Mouse (Mus musculus) adrenal gland, adult (tissue): ENCODE results near the gene Ppfibp2.

Experiments used
- DNase-seq, 2 experiments: peaks; one replicate each; pipeline ENCODE4 v3.0.0; 2022 to 2023; ENCODE audit warnings: low spot score in 1 of 2; ENCODE audit not compliant: inconsistent age in 2 of 2

Ppfibp2 gene

DNA sequence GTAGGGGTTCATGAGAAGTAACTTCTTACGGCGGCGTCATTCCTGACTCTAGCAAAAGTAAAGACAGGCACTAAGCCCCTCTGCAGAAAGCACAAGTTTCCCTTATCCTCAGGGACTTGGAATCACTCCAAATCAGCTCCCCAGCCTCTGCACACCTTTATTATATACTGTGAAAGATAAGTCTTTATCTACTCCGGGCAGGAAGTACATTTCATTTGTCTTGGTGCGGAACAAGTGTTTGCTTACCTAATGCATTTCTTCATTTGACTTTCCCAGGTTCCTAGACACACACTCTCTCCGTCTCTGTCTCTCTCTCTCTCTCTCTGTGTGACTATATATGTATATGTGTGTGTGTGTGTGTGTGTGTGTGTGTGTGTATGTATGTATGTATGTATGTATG is 68.6 kb downstream of the Ppfibp2 start:
- no peak for DNase-seq

DNA sequence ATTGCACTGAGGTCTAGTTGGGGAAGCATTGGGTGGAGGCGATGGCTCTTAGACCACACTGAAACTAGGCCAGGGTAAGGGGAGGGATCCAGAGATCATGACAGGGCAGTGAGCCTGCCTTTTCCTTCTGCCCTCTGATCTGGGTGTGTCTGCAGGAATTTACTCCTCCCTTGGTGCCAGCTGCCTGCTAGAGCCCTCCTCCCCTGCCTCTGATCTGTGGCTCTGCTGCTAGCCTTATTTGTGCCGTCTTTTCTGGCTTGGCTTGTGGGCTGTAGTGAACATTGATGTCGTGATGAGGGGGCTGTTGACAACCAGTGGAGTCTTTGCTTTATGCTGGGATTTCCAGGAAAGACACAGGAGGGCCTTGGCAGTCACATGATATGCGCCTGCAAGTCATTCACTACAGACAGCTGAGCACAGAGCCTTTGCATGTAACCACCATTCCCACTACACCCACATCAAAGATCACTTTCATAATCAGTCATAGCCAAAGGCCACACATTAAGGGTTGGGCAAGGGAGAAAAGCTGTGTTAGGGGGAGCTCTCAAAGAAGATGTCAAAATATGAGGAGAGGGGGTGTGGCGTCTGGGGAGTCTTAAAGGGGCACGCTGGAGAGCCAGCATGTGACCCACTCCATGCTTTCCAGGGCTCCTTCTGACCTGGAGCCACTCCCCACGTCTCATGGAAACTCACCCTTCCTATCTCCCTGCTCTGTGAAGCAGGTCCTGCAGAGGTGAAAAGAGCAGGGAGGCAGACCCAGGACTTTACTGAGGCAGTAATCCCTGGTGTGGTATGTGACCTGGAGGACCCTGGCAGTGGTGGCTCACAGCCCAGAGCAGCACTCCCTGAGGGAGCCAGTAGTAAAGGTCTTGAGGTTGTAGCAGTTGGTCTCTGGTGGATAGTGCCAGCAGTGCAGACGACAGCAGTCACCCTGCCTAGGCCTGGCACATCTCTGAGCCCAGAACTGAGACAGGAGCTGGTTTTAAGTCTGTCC is 69.4 kb downstream of the Ppfibp2 start:
- peak in 1 of 2 experiments; percentile 38 for DNase-seq

DNA sequence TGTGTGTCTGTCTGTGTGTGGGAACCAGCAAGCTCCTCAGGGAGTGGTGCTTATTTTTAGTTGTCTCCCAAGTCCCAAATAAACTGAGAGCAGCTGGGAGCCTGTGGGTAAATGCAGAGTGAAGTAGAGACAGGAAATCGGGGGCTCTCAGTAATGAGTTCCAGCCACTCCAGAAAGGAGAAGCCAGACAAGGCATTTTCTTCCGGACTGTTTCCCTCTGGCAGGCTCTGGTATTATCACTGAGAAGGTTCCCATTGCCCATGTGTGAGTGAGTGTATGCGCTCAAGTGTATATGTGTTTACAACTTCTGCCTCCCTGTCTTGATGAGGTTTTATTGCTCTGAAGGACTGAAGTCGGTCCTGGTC is 70.2 kb downstream of the Ppfibp2 start:
- DNase-seq, result no peak

DNA sequence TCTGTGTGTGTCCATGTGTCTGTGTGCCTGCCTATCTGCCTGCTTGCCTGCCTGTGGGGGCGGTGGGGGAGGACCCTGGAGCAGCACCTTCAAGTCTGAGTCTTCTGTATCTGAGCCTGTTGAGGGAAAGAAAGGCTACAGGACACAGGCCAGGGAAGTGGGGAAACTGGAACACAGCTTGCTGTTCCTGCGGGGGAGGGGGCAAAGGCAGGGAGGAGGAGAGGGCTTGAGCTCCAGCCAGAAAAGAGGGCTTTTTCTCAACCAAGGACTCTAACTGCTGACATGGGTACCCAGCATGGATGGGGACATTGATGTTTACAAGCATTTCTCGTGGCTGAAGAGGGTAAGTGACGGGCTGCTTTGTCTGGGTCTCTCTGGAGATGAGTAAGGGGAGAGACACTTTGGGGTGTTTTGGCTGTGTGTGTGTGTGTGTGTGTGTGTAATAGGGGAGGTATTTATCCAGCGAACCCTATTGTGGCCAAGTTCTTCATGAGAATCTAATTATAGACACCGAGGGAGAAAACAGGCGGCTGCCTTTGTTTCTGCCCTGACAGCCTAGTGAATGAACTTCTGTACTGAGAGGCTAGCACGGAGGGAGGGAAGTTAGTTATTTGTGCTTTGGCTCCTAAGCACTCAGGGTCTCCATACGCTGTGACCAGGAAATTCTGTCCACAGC is 70.7 kb downstream of the Ppfibp2 start:
- DNase-seq, result peak in 1 of 2 experiments; percentile 55

DNA sequence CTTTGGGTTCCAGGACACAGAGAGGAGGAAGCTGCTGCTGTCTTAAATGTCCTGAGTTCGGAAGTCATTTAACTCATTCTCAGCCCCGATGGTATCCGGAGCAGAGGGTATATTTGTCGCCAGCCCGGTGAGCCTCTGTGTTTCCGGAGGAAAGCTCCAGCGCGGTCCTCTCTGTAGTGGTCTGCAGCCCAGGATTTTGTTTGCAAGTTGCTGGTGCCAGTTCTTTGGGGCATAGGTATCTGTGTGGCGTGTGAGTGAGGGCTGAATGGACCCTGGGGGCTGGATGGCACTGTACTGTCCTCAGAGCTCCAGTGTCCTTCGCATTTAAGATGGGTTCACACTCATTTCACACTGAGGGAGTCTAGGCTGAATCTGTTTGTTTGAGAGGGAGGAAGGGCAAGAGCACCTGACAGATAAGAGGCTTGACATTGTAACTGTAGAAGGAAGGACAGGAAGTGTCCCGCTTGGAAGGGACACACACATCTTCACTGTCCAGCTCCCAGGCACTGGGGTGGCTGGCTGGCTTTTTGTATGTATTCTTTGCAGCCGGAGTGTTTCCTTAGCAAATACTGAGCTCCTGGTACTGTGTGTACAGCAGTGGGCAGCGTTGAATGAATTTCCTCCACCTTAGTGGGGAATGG is 71.4 kb downstream of the Ppfibp2 start:
- peak in 1 of 2 experiments; percentile 40 for DNase-seq

DNA sequence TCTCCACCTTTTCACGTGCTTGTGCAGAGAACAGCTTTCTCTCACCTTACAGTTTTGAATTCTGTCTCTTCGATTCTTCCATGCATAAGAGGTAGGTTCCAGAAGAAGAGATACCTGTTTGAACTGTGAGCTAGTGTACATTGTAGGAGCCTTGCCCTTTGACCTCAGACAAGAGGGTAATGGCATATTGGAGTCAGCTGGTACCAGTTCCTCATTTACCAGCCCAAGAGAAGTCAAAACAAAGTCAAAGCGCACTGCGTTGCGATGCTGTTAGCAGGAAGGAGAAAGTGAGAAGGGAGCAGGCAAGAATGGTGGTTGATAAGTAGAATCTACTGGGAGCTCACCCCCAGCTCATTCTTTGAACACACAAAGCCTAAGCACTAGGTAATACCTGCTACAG is 73.5 kb downstream of the Ppfibp2 start:
- no peak for DNase-seq

DNA sequence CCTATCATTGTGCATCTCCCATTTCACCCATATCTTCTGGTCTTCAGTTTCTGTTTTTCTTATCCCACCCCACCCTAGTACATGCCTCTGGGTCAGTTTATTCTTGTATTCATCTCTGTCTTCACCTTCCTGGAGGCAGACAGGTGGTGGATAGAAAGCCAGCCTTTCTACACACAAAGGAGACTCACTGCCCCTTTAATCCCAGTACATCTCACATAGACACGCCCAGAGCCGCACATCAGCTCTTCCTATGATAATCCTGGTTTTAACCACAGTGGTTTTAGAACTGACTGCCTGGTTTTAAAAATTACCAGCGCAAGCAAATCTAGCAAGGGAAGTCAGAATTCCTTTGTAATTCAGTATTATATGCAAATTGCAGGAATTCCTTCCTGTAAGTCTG is 80.2 kb downstream of the Ppfibp2 start:
- no peak for DNase-seq

DNA sequence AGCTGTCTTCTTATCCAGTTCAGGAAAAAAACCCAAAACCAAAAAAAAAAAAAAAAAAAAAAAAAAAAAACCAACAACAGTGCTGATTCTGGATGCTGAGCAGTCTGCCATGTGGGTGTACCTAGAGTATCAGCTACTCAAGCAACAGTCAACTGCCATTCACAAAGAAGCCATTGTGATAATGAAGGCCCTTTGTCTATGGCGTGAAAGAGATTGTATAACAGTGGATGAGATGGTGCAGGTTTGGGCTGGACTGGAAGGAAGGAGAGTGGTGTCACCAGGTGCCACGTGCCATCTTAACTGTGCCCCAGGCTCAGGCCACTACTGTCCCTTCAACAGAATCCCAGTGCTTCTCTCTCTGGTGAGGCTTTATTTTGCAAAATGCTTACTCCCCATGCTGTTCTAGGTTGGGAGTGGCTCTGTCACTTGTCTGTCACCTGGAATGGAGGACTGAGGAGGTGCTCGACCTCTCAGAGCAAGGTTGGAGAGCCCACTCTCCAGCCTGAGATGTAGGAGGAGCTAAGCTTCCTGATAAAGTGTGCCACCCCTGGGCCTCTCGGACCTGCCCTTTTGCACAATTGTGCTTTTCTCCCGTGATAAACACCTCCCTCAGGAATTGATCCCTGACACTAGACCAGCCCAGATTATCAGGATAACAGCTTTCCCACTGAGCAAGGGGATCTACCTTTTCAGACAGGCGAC is 85.3 kb downstream of the Ppfibp2 start:
- DNase-seq, result no peak

DNA sequence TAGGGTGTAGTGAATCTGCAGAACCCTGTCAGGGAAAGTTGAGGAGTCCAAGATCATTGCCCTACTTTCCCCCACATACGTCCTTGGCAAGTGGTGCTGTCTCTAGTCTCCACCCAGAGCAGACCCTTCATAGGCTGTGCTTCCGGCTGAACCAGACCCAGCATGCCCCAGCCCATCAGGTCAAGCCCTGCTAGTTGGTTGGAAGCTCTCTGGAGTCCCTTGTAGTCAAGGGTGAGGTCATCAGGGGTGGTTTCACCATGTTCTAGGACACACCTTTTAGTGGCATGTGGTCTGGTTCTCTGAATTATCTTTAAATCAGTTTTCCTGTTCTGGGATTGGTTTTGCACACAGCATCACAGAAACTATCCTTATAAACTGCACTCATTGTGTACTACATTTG is 86.3 kb downstream of the Ppfibp2 start:
- DNase-seq, result no peak

DNA sequence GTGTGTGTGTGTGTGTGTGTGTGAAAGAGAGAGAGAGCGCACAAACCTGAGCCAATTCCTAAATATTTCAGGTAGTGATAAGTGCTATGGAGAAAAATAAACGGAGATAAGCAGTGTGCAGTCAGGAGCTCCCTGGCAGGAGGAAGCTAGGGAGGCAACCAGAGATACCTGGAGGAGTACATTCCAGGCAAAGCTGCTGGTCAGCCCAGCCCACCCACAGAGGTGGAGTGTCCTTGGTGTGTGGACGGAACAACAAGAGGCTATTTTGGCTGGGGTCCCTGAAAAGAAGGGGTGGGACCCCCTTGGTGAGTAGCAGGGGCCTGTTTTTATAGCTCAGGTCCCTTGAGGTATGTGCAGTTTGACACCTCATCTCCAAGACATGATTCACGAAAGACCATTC is 88.2 kb downstream of the Ppfibp2 start:
- DNase-seq, result no peak

DNA sequence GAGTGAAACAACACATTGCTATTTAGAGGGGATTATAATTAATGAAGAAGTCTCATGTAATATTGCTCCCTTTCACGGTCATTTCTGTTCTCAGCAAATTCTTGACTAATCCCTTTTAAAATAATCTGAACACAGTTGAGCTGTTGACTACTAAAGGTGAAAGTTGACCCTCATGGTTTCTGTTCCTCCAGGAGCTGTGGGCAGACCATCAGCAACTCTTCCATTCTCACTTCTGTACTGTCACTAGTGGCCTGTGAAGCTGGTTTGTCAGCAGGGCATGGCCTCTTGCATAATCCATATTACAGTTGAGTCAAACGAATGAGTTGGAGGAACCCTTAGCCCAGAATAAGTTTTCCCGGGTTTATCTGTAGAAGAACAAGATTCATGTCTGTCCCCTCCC is 88.6 kb downstream of the Ppfibp2 start:
- DNase-seq, result no peak

DNA sequence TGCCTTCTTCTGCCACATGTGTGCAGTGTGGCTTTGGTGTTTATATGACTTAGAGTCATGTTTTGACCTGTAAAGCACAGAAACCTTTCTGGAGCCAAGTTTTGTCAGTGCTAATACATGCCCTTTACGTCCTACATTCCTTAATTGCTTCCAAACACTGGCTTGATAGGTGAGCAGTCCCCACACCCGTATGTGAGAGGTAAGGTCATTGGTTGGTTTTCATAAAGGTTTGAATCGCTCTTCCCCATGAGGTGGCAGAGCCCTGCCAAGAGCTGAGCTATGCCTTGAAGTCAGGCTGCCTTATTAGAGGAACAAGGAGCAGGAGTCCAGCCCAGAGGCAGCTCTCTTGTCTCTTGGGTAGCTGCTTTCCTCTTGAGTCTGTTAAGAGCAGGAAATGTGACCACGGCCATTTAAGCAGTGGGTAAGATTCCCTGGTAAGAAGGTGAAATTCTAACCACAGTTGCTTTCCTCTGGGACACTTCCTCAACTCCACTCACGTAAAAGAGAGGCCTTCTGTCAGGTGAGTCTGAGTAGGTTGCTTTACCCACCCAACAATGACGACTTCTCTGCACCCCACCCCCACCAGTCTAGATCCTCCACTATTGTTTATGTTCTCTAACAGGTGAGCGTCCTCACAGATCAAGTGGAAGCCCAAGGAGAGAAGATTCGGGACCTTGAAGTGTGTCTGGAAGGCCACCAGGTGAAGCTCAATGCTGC is 90.4 kb downstream of the Ppfibp2 start:
- DNase-seq, result no peak

DNA sequence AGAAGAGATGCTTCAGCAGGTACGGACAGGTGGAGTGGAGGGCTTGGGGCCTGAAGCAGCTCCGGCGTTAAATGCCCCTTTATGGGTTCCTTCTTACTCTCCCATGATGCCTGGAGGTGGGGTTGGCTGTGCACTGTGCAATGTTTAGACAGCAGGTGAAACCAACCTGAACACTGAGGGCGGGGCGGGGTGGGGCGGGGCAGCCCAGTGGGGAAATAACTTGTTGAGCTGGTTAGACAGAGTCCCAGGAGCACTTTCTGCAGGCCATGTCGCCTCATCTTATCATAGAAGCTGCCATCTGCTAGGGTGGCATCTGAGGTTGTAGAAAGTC is 90.9 kb downstream of the Ppfibp2 start:
- DNase-seq, result no peak

DNA sequence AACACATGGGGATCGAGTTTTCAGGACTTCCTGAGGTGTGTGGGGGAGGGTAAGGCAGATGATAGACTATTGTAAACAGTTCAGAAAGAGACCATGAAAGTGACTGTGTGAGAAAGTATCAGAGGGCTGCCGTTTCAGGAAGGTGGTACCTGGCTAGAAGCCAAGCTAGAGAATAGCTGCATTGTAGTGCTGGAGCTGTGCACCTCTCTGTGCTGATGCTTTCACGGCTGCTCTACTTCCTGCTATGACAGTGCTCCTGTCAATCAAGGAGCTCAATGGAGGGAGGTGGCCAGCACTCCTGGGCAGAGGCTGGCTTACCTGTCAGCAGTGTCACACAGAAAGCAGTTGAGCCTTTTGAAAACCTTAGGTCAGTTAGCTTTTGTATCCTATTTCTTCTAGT is 92.4 kb downstream of the Ppfibp2 start:
- no peak for DNase-seq

DNA sequence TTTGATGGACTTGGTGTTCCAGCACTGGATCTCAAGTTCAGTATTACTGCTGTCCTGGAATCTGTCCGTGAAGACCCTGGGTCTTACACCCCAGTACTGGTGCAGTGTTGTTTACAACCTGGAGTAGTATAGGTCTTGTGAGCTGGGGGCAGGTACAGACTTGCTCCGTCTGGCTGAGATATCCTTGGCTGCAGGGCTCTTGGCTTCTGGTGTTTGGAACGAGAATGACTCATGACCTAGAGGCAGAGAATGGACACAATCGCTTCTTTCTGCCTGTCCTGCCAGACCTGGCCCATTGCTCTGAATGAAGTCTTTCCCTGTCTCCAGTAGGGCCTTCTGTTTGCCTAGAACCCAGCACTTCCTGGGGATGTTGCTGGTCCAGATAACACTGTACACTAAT is 93.0 kb downstream of the Ppfibp2 start:
- no peak for DNase-seq

DNA sequence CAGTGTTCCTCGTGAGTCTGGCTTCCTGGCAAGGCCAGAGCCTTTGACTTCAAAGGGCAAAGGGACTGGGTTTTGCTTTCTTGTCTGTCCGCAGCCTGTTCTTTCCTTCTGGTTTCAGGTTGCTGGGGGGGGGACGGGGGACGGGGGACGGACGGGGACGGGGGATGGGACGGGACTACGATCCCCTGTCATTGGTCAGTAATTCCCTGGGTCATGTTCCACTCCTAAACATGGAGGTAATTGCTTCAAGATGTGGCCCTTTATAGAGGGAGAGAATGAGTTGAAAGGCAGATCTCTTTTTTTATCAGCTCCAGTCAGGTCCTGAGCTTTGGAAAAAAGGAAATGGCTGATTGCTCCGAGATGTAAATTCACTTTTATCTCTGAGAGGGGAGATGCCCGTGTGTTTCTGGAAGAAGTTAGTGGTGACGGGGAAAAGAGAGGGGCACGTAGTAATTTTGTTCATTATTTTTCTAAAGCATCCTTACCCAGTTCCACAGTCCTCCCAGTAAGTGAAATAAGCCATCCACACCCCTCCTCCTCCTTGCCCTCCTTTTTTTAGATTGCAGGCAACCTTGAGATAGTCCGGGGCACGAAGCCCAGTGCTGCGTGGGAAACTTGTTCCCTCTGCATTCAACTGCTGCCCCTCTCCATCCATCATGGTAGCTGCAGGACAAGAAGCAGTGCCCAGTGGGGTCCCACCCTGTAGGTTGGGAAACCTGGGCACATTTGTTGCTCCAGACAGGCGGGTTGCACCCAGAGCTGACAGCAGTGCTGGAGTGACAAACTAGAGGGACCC is 95.6 kb downstream of the Ppfibp2 start:
- peak; percentile 42 to 76 for DNase-seq

DNA sequence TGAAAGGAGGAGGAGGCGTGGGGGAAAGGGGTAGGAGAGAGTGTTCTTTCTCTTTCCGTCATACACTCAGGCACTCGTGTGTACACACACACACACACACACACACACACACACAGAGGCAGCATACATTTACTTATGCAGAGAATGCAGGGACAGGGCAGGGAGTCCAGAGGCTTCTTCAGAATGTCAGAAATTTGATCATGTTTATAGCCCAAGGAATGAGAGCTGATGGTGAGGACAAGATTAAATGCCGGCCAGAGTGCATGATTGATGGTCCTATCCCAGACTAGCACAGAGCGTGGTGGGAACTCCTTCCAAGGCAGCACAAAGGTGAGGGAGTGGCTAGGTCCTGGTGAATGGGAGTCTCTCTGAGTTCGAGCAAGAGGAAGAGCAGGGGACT is 96.5 kb downstream of the Ppfibp2 start:
- DNase-seq, result no peak

DNA sequence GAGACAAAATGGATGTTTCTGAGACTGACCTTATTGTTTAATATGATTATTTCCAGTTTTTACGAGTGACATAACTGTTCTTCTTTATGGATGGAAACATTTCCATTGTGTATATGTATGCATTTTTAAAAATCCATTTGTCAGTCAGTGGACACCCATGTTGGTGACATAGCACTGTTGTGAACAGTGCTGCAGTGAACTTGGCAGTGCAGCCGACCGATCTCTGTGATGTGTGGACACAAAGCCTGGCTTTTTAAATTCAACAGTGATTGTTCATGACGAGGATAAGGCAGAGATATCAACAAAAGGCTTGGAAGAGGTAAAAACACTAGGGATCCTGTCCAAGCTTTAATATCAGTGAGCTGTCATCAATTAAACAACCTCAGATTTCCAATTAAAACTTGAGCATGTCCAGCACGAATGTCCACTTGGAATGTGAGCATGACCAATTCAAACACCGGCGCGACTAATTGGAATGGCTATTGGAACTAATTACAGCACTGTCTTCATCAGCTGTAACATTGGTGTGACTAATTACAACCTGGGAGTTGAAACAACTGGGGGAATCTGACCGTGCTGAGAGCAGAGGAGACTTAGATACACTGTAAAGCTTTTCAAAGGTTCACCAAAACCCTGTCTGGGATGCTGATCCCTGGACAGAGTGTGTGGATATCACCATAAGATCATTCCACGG is 99.4 kb downstream of the Ppfibp2 start:
- DNase-seq, result no peak

DNA sequence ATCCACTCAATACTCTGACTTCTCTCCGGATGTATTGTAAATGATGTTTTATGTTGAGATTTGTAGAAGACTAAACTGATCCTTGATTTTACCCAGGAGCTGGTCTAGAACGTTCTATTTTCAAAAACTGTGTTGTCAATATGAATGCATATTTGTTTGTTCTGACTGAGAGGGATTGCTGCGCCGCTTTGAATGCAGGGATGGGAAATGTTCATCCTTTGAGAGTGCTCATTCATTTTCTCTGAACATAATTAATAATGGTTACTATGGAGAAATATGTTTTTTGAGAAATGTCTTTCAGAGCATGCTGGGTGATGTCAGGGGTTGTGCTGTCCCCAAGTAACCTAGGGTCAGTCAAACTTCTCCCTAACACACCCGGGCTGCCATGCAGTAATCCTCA is 102.1 kb downstream of the Ppfibp2 start:
- DNase-seq, result no peak
